Mouse (Mus musculus): ENCODE measurements around the gene Nmnat2. TPM values are rescaled to one million over a fixed set of nuclear protein-coding genes. Genes with fewer than 3 reads are reported as not detected.

The Nmnat2 gene
- 2.1 TPM for polyA plus RNA-seq (2012; fragmentation: generic; extraction: Trizol)

DNA sequence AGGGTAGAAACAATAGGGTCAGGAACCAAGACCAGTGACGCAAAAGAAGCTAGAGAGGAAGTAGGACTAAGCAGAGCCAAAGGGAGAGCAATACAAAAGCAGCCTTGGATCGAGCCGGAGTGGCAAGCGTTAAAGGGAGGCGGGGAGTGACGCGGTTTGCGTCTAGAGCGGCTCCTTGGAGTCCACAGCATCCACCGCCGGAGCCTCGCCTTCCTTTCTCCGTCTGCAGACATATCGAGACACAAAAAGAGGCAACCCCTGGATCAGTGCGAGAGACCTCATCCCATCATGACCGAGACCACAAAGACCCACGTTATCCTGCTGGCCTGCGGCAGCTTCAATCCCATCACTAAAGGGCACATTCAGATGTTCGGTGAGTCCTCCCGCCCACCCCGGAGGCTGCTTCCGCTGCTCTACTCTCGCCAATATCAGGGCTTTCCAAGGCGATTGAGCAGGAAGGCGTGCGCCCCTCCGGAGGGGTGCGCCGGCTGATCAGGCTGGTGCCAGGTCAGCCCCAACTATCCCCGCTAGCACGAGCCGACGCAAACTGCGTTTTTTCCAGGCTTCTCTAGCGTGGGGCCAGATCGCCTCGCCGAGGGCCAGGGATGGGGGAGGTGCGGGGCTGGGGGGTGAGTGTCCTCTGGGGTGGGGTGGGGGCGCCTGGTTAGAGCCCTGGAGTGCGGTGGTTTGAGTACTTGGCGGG lies at the start of gene Nmnat2:
Gene Nmnat2, plus strand, starts transcription at position 173 of the 703 bp plus-strand sequence.
- Histone ChIP-seq H3K4me3 (peak within 1 kb of the TSS; percentile 13), H3K27me3 (ENCODE audit: control insufficient read depth, insufficient read depth, insufficient read length) (no peaks in the 10 kb centered on the region)

DNA sequence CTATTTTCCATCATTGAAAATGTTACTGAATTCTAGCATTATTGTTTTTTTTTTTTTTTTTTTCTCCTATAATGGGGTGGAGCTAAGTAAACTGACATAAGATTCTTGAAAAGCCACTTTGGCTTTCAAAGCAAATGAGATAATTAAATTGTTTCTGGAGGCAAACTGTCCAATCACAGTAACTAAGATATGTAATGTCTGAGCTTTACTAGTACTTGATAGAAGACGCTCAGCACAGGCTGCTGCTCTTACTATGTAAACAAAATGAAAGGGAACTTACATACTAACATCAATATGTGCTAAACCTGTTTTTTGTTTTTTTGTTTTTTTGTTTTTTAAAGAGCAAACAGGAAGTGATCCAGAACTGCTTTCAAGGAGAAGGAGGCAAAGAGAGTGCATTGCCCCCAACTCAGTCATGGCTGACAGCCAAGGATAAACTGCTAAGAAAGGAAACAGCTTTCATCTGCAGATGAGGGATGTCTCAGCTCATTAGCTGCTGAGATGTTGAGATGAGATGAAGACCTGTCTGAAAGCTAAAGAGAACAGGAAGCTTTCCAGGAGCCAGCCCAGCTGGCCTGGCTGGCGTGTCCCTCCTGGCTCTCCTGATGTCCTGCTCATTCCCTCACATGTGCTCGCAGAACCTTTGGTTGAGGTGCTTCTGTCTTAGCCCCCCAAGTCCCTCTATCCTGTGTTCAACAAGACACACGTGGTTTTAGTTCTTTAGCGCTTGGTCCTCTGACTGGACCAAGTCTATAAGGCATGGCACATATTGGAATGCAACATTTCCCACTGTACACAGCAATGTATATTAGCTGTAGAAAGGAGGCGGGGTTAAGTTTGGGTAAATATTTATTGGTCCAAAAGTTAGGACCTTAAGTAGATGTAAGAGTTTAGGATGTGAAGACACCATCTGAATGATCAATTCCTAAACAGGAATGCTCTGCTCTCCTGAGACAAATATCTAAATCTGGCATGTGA lies 41.0 kb upstream of the Nmnat2 start:
- H3K36me3 ChIP-seq (ENCODE audit: control insufficient read depth, insufficient read depth): no peaks in the 10 kb centered on the region
- no peak overlapping the region for H3ac ChIP-seq (ENCODE audit: control insufficient read depth, insufficient read length)
- H3K27me3 ChIP-seq (ENCODE audit: control insufficient read depth, insufficient read depth, insufficient read length): no peaks in the 10 kb centered on the region
- H3K79me2 ChIP-seq (ENCODE audit: control insufficient read depth, insufficient read depth): no peaks in the 10 kb centered on the region
- no peak overlapping the region for H3K4me3 ChIP-seq
- H3K4me2 ChIP-seq (ENCODE audit: low read depth): no peak overlapping the region
- TF ChIP-seq MYOD1 (IDR thresholded peaks at IDR 0.05; ENCODE audit: control insufficient read depth in 1 of 3, insufficient read length in 2 of 3, low read depth in 2 of 3) (no peak), MYOG (IDR thresholded peaks at IDR 0.05; ENCODE audit: control insufficient read depth in 1 of 3, insufficient read depth in 1 of 3, insufficient read length in 2 of 3, low read depth in 2 of 3) (no peak), TCF12 (IDR thresholded peaks at IDR 0.05; ENCODE audit: insufficient read depth, poor library complexity, severe bottlenecking) (no peak), CEBPB (IDR thresholded peaks at IDR 0.05; ENCODE audit: insufficient read depth, poor library complexity, severe bottlenecking) (no peak), TCF3 (IDR thresholded peaks at IDR 0.05; ENCODE audit: insufficient read length, low read depth) (no peak), MAX (IDR thresholded peaks at IDR 0.05; ENCODE audit: low read depth) (no peak), USF1 (IDR thresholded peaks at IDR 0.05; ENCODE audit: low read depth) (no peak), E2F4 (IDR thresholded peaks at IDR 0.05; ENCODE audit: insufficient read depth) (no peak), POLR2AphosphoS2 (IDR thresholded peaks at IDR 0.05; ENCODE audit: insufficient read length, low read depth) (no peak)

More for the DNA sequence above, at the start of gene Nmnat2:
- no peaks in the 10 kb centered on the region for H3K79me2 ChIP-seq (ENCODE audit: control insufficient read depth, insufficient read depth)
- H3K36me3 ChIP-seq (ENCODE audit: control insufficient read depth, insufficient read depth): no peaks in the 10 kb centered on the region
- TF ChIP-seq REST (IDR thresholded peaks at IDR 0.05; ENCODE audit: insufficient read depth, insufficient read length): no peak
- TF ChIP-seq TCF12 (IDR thresholded peaks at IDR 0.05; ENCODE audit: insufficient read depth, poor library complexity, severe bottlenecking): no peak
- no peak for TF ChIP-seq SRF (IDR thresholded peaks at IDR 0.05; ENCODE audit: control insufficient read depth, insufficient read length, low read depth)
- no peak for TF ChIP-seq MYOD1 (IDR thresholded peaks at IDR 0.05; ENCODE audit: control insufficient read depth in 1 of 3, insufficient read length in 2 of 3, low read depth in 2 of 3)
- no peak for TF ChIP-seq POLR2A (IDR thresholded peaks at IDR 0.05; ENCODE audit: insufficient read length, low read depth)
- TF ChIP-seq TCF3 (IDR thresholded peaks at IDR 0.05; ENCODE audit: insufficient read length, low read depth): no peak
- no peak for TF ChIP-seq USF1 (IDR thresholded peaks at IDR 0.05; ENCODE audit: low read depth)
- no peak for TF ChIP-seq CEBPB (IDR thresholded peaks at IDR 0.05; ENCODE audit: insufficient read depth, poor library complexity, severe bottlenecking)
- TF ChIP-seq MYOG (IDR thresholded peaks at IDR 0.05; ENCODE audit: control insufficient read depth in 1 of 3, insufficient read depth in 1 of 3, insufficient read length in 2 of 3, low read depth in 2 of 3): no peak
- no peak for TF ChIP-seq E2F4 (IDR thresholded peaks at IDR 0.05; ENCODE audit: insufficient read depth)
- no peak for TF ChIP-seq MAX (IDR thresholded peaks at IDR 0.05; ENCODE audit: low read depth)
- TF ChIP-seq POLR2AphosphoS2 (IDR thresholded peaks at IDR 0.05; ENCODE audit: insufficient read length, low read depth): no peak
- peak within 1 kb of the TSS; percentile 85 for H3K4me2 ChIP-seq (ENCODE audit: low read depth)
- no peak within 1 kb of the TSS for H3ac ChIP-seq (ENCODE audit: control insufficient read depth, insufficient read length)

DNA sequence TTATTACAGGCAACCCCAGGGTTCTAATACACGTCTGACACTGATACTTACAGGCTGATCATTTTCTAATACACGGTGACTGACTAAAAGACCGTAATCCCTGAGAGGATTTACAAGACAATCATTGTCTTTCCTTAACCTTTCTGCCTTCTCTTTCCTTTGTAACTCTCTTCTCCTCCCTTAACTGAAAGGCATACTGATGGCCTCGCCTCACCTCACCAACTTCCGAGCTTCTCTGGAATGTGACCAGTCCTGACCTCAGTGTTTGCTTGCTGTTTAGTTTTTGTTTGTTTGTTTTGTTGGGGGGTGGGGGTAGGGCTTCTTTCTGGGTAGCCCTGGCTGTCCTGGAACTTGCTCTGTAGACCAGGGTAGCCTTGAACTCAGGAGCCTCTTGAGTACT lies 39.0 kb upstream of the Nmnat2 start:
- Histone ChIP-seq H3K27me3 (ENCODE audit: control insufficient read depth, insufficient read depth, insufficient read length) (no peaks in the 10 kb centered on the region), H3K79me2 (ENCODE audit: control insufficient read depth, insufficient read depth) (no peaks in the 10 kb centered on the region), H3K4me2 (ENCODE audit: low read depth) (no peak overlapping the region), H3K36me3 (ENCODE audit: control insufficient read depth, insufficient read depth) (no peaks in the 10 kb centered on the region), H3ac (ENCODE audit: control insufficient read depth, insufficient read length) (no peak overlapping the region), H3K4me3 (no peak overlapping the region)
- TF ChIP-seq REST (IDR thresholded peaks at IDR 0.05; ENCODE audit: insufficient read depth, insufficient read length): no peak
- TF ChIP-seq MAX (IDR thresholded peaks at IDR 0.05; ENCODE audit: low read depth): no peak
- no peak for TF ChIP-seq POLR2A (IDR thresholded peaks at IDR 0.05; ENCODE audit: insufficient read length, low read depth)
- TF ChIP-seq CEBPB (IDR thresholded peaks at IDR 0.05; ENCODE audit: insufficient read depth, poor library complexity, severe bottlenecking): no peak
- TF ChIP-seq TCF12 (IDR thresholded peaks at IDR 0.05; ENCODE audit: insufficient read depth, poor library complexity, severe bottlenecking): no peak
- no peak for TF ChIP-seq E2F4 (IDR thresholded peaks at IDR 0.05; ENCODE audit: insufficient read depth)
- no peak for TF ChIP-seq POLR2AphosphoS2 (IDR thresholded peaks at IDR 0.05; ENCODE audit: insufficient read length, low read depth)
- no peak for TF ChIP-seq MYOD1 (IDR thresholded peaks at IDR 0.05; ENCODE audit: control insufficient read depth in 1 of 3, insufficient read length in 2 of 3, low read depth in 2 of 3)
- TF ChIP-seq TCF3 (IDR thresholded peaks at IDR 0.05; ENCODE audit: insufficient read length, low read depth): no peak
- no peak for TF ChIP-seq MYOG (IDR thresholded peaks at IDR 0.05; ENCODE audit: control insufficient read depth in 1 of 3, insufficient read depth in 1 of 3, insufficient read length in 2 of 3, low read depth in 2 of 3)
- TF ChIP-seq USF1 (IDR thresholded peaks at IDR 0.05; ENCODE audit: low read depth): no peak
- no peak for TF ChIP-seq SRF (IDR thresholded peaks at IDR 0.05; ENCODE audit: control insufficient read depth, insufficient read length, low read depth)

DNA sequence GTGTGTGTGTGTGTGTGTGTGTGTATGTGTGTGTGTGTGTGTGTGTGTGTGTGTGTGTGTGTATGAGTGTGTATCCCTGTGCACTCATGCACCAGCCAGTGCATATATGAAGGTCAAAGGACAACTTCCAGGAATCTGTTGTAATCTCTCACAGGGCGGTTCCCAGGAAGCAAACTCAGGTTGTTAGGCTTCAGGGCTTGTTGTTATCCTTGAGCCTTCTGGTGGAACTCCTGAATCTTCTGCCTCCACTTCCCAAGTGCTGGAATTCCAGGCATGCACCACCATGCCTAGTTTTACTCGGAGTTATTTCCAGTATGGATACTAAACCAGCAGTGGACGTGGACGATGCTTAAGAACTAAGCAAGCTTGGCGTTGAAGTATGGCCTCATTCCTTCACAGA lies 37.9 kb upstream of the Nmnat2 start:
- Histone ChIP-seq H3K4me2 (ENCODE audit: low read depth) (no peak overlapping the region), H3K36me3 (ENCODE audit: control insufficient read depth, insufficient read depth) (no peaks in the 10 kb centered on the region), H3ac (ENCODE audit: control insufficient read depth, insufficient read length) (no peak overlapping the region), H3K27me3 (ENCODE audit: control insufficient read depth, insufficient read depth, insufficient read length) (no peaks in the 10 kb centered on the region), H3K79me2 (ENCODE audit: control insufficient read depth, insufficient read depth) (no peaks in the 10 kb centered on the region), H3K4me3 (no peak overlapping the region)
- TF ChIP-seq REST (IDR thresholded peaks at IDR 0.05; ENCODE audit: insufficient read depth, insufficient read length): no peak
- no peak for TF ChIP-seq TCF3 (IDR thresholded peaks at IDR 0.05; ENCODE audit: insufficient read length, low read depth)
- TF ChIP-seq SRF (IDR thresholded peaks at IDR 0.05; ENCODE audit: control insufficient read depth, insufficient read length, low read depth): no peak
- no peak for TF ChIP-seq POLR2A (IDR thresholded peaks at IDR 0.05; ENCODE audit: insufficient read length, low read depth)
- TF ChIP-seq TCF12 (IDR thresholded peaks at IDR 0.05; ENCODE audit: insufficient read depth, poor library complexity, severe bottlenecking): no peak
- TF ChIP-seq POLR2AphosphoS2 (IDR thresholded peaks at IDR 0.05; ENCODE audit: insufficient read length, low read depth): no peak
- TF ChIP-seq MYOD1 (IDR thresholded peaks at IDR 0.05; ENCODE audit: control insufficient read depth in 1 of 3, insufficient read length in 2 of 3, low read depth in 2 of 3): no peak
- no peak for TF ChIP-seq CEBPB (IDR thresholded peaks at IDR 0.05; ENCODE audit: insufficient read depth, poor library complexity, severe bottlenecking)
- no peak for TF ChIP-seq MAX (IDR thresholded peaks at IDR 0.05; ENCODE audit: low read depth)
- TF ChIP-seq MYOG (IDR thresholded peaks at IDR 0.05; ENCODE audit: control insufficient read depth in 1 of 3, insufficient read depth in 1 of 3, insufficient read length in 2 of 3, low read depth in 2 of 3): no peak
